ENCODE assay signal across 27 mouse cellular contexts in the genomic region with DNA sequence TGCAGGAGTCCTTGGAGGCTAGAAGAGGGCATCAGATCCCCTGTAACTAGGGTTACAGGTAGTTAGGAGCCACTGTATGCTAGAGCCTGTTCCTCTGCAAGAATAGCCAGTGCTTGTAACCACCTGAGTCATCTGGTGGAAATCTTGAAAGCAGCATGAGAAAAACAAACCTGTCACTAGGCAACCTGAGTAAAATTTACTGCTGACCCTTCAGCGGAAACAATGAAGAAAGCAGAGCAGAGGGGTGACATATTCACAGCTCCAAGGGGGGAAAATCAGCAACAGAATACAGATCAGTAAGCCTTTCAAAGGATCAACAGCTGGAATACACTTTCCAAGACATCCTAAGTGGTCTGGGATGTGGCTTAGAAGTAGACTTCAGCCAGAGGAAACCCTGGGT. TPM values are rescaled to one million over a fixed set of nuclear protein-coding genes. Genes with fewer than 3 reads are reported as not detected.
A peak's percentile ranks its signal among the peaks of the same experiment; 100 is the strongest.
DNase-seq lines count a peak whose midpoint lies in the region; ATAC-seq and TF ChIP-seq lines count a peak whose summit lies in the region.
"Had no signal": no experiment of that assay in that cellular context is flagged by ENCODE, and none has a peak within 500 bp of the region (broad histone marks: within the 10 kb centered on the region; RNA-seq: fewer than 3 reads in every experiment).

No protein-coding gene starts in this region.

- H3K36me3 ChIP-seq in forebrain, embryonic 13.5 days (ENCODE audit: poor library complexity, severe bottlenecking), result no peaks in the 10 kb centered on the region
- no peaks in the 10 kb centered on the region for H3K36me3 ChIP-seq in forebrain, embryonic 16.5 days (ENCODE audit: control insufficient read depth, insufficient read depth)
- no peaks in the 10 kb centered on the region for H3K36me3 ChIP-seq in liver, embryonic 15.5 days (replicated peaks)
- no peaks in the 10 kb centered on the region for H3K36me3 ChIP-seq in liver, embryonic 11.5 days (ENCODE audit: control insufficient read depth, insufficient read depth, low read length)
- no peaks in the 10 kb centered on the region for H3K36me3 ChIP-seq in ES-E14 (ENCODE audit: control insufficient read depth, insufficient read depth, low read length, poor library complexity, severe bottlenecking)
- H3K36me3 ChIP-seq: embryonic facial prominence, embryonic 12.5 days; embryonic facial prominence, embryonic 15.5 days; forebrain, embryonic 15.5 days; heart, embryonic 15.5 days had no signal

- H3K27ac ChIP-seq in forebrain, embryonic 13.5 days, result no peak overlapping the region
- no peak overlapping the region for H3K27ac ChIP-seq in forebrain, embryonic 16.5 days (ENCODE audit: low read length)
- 0 out of 2 replicates have a peak overlapping the region, but pooled peaks have one; percentile 7 for H3K27ac ChIP-seq in liver, embryonic 15.5 days (replicated peaks)
- H3K27ac ChIP-seq in liver, embryonic 11.5 days (ENCODE audit: low read depth, low read length), result no peak overlapping the region
- no peak overlapping the region for H3K27ac ChIP-seq in ES-E14 (ENCODE audit: insufficient read depth, low read depth, low read length, poor library complexity, severe bottlenecking)
- H3K27ac ChIP-seq: embryonic facial prominence, embryonic 12.5 days; embryonic facial prominence, embryonic 15.5 days; forebrain, embryonic 15.5 days; gastrocnemius, adult 2 months; heart, embryonic 15.5 days; hindbrain, embryonic 14.5 days; hindbrain, postnatal 0 days had no signal

- ATAC-seq in forebrain, embryonic 13.5 days, result no peak
- ATAC-seq in forebrain, embryonic 16.5 days, result no peak
- no peak for ATAC-seq in liver, embryonic 15.5 days (ENCODE audit: insufficient read depth)
- no peak for ATAC-seq in liver, embryonic 11.5 days (replicated peaks; ENCODE audit: low FRiP score)
- ATAC-seq in megakaryocyte-erythroid progenitor cell, adult 5-6 weeks (replicated peaks; ENCODE audit: low FRiP score, low TSS enrichment, poor library complexity, severe bottlenecking), result no peak
- ATAC-seq: forebrain, embryonic 15.5 days; hindbrain, postnatal 0 days; Patski had no signal

- no peaks in the 10 kb centered on the region for H3K27me3 ChIP-seq in forebrain, embryonic 13.5 days
- no peaks in the 10 kb centered on the region for H3K27me3 ChIP-seq in forebrain, embryonic 16.5 days (replicated peaks; ENCODE audit: control insufficient read depth, insufficient read depth, low read length)
- no peaks in the 10 kb centered on the region for H3K27me3 ChIP-seq in liver, embryonic 15.5 days
- H3K27me3 ChIP-seq in liver, embryonic 11.5 days (replicated peaks; ENCODE audit: control insufficient read depth, insufficient read depth, low read length), result no peaks in the 10 kb centered on the region
- H3K27me3 ChIP-seq: embryonic facial prominence, embryonic 12.5 days; embryonic facial prominence, embryonic 15.5 days; forebrain, embryonic 15.5 days; heart, embryonic 15.5 days; Patski had no signal

- H3K4me2 ChIP-seq in forebrain, embryonic 13.5 days, result no peak overlapping the region
- H3K4me2 ChIP-seq in forebrain, embryonic 16.5 days (ENCODE audit: low read length), result no peak overlapping the region
- no peak overlapping the region for H3K4me2 ChIP-seq in liver, embryonic 15.5 days
- H3K4me2 ChIP-seq in liver, embryonic 11.5 days, result no peak overlapping the region
- H3K4me2 ChIP-seq: embryonic facial prominence, embryonic 12.5 days; embryonic facial prominence, embryonic 15.5 days; forebrain, embryonic 15.5 days; heart, embryonic 11.5 days; heart, embryonic 15.5 days; hindbrain, embryonic 14.5 days had no signal

- no peak for DNase-seq in liver, embryonic 11.5 days (ENCODE audit: low spot score)
- no peak for DNase-seq in ES-E14 (ENCODE audit: low read depth, low spot score)
- peak; percentile 58 for DNase-seq in induced T-regulatory cell, adult 2 months (ENCODE audit: low read depth)
- DNase-seq in embryo, embryonic 9.5 days (ENCODE audit: extremely low spot score), result no peak
- DNase-seq: adrenal gland, adult 2 months; adrenal gland, postnatal 14 days; cerebellum, adult 11-12 months; cerebellum, adult 9-10 months; cerebellum, postnatal 14 days; gastrocnemius, adult 2 months; gastrocnemius, postnatal 14 days; heart, adult 11 months; heart, postnatal 10 days; heart, postnatal 4 days had no signal

- peaks cover 11% of the 10 kb centered on the region for H3K4me1 ChIP-seq in forebrain, embryonic 13.5 days
- H3K4me1 ChIP-seq in forebrain, embryonic 16.5 days (replicated peaks; ENCODE audit: control insufficient read depth, insufficient read depth, low read length), result peaks cover 11% of the 10 kb centered on the region
- peaks cover 41% of the 10 kb centered on the region for H3K4me1 ChIP-seq in liver, embryonic 15.5 days (replicated peaks)
- peaks cover 13% of the 10 kb centered on the region for H3K4me1 ChIP-seq in liver, embryonic 11.5 days (replicated peaks; ENCODE audit: control insufficient read depth, insufficient read depth, low read length)
- peaks cover 6 to 7% of the 10 kb centered on the region in 2 experiments; a peak in 3 of 4 replicates for H3K4me1 ChIP-seq in ES-E14 (ENCODE audit: control insufficient read depth in 2 of 2, insufficient read depth in 2 of 2, low read length in 2 of 2, poor library complexity in 1 of 2)

- 58% methylated on average over 1 of the region's 1 CpGs for WGBS in forebrain, embryonic 13.5 days
- 39% methylated on average over 1 of the region's 1 CpGs for WGBS in forebrain, embryonic 16.5 days
- WGBS in liver, embryonic 15.5 days (ENCODE audit: insufficient replicate concordance), result 76% methylated on average over 1 of the region's 1 CpGs
- 57% methylated on average over 1 of the region's 1 CpGs for WGBS in liver, embryonic 11.5 days

- no peaks in the 10 kb centered on the region for H3K9me3 ChIP-seq in forebrain, embryonic 13.5 days (replicated peaks)
- no peaks in the 10 kb centered on the region for H3K9me3 ChIP-seq in forebrain, embryonic 16.5 days (ENCODE audit: control insufficient read depth, low read length)
- H3K9me3 ChIP-seq in liver, embryonic 15.5 days (replicated peaks), result no peaks in the 10 kb centered on the region
- H3K9me3 ChIP-seq in liver, embryonic 11.5 days (ENCODE audit: control insufficient read depth, low read length), result no peaks in the 10 kb centered on the region
- H3K9me3 ChIP-seq in ES-E14 (ENCODE audit: control insufficient read depth, insufficient read depth, low read depth, low read length), result no peaks in the 10 kb centered on the region
- H3K9me3 ChIP-seq: embryonic facial prominence, embryonic 12.5 days; embryonic facial prominence, embryonic 15.5 days; forebrain, embryonic 15.5 days; heart, embryonic 15.5 days had no signal

- in situ Hi-C loops in ES-E14 (cut with MboI; ENCODE audit: low sequenced_read_pairs in 2 of 2, unreplicated experiment in 2 of 2), result no loop called here

- no peak overlapping the region for H3K4me3 ChIP-seq in forebrain, embryonic 13.5 days
- H3K4me3 ChIP-seq in forebrain, embryonic 16.5 days (replicated peaks; ENCODE audit: low read length), result no peak overlapping the region
- H3K4me3 ChIP-seq in liver, embryonic 15.5 days (replicated peaks), result no peak overlapping the region
- no peak overlapping the region for H3K4me3 ChIP-seq in liver, embryonic 11.5 days (ENCODE audit: low read depth, low read length)
- no peak overlapping the region for H3K4me3 ChIP-seq in ES-E14 (ENCODE audit: insufficient read depth in 1 of 2, low read depth in 1 of 2, low read length in 2 of 2, poor library complexity in 1 of 2, severe bottlenecking in 1 of 2)
- H3K4me3 ChIP-seq: embryonic facial prominence, embryonic 12.5 days; embryonic facial prominence, embryonic 15.5 days; forebrain, embryonic 15.5 days; gastrocnemius, adult 2 months; heart, embryonic 15.5 days had no signal

- H3K9ac ChIP-seq in forebrain, embryonic 13.5 days, result 0 out of 2 replicates have a peak overlapping the region, but pooled peaks have one; percentile 12
- H3K9ac ChIP-seq in forebrain, embryonic 16.5 days (replicated peaks; ENCODE audit: low read depth, low read length), result no peak overlapping the region
- no peak overlapping the region for H3K9ac ChIP-seq in liver, embryonic 15.5 days
- H3K9ac ChIP-seq in liver, embryonic 11.5 days (ENCODE audit: low read depth, low read length), result no peak overlapping the region
- no peak overlapping the region for H3K9ac ChIP-seq in ES-E14 (ENCODE audit: insufficient read depth, low read depth, low read length, poor library complexity, severe bottlenecking)
- H3K9ac ChIP-seq: embryonic facial prominence, embryonic 12.5 days; embryonic facial prominence, embryonic 15.5 days; forebrain, embryonic 15.5 days; heart, embryonic 15.5 days; hindbrain, embryonic 14.5 days had no signal

TF ChIP-seq in ES-E14, 5 proteins besides CTCF, POLR2A, EP300 and RAD21:
- TF ChIP-seq MAFK (IDR thresholded peaks at IDR 0.05; ENCODE audit: insufficient read depth, low read depth, low read length) (0 out of 2 replicates have a peak, but pooled peaks have one; percentile 27), ZC3H11A (IDR thresholded peaks at IDR 0.05; ENCODE audit: borderline replicate concordance, low read depth, low read length) (no peak), HCFC1 (IDR thresholded peaks at IDR 0.05; ENCODE audit: borderline replicate concordance, insufficient read depth, low read length) (no peak)
TF ChIP-seq in ES-E14: peak in this region for 1.

RNA-seq across cellular contexts. Expression of a gene that starts 16.4 kb away (rescaled TPM):
- polyA plus RNA-seq in forebrain, embryonic 13.5 days (2015; fragmentation: Nextera tagmentation; extraction: Ambion mirVana), result 5.1 and 6.1 TPM in 2 replicates
- 5.4 and 6.6 TPM in 2 replicates for polyA plus RNA-seq in forebrain, embryonic 16.5 days (2015; fragmentation: Nextera tagmentation; extraction: Ambion mirVana)
- polyA plus RNA-seq in liver, embryonic 15.5 days (2015; fragmentation: Nextera tagmentation; extraction: Ambion mirVana), result 9.5 and 10.2 TPM in 2 replicates
- 7.3 and 7.5 TPM in 2 replicates for polyA plus RNA-seq in liver, embryonic 11.5 days (2014; fragmentation: Nextera tagmentation; extraction: Ambion mirVana)
- total RNA-seq in ES-E14 (2012; rRNA removed), result 4.9 TPM in 2 replicates
- 4.9 and 8.3 TPM in 2 replicates for total RNA-seq in megakaryocyte-erythroid progenitor cell, adult 5-6 weeks (2014; fragmentation: Nextera tagmentation)
- 0.30 and 6.7 TPM in 2 replicates for total RNA-seq in megakaryocyte-erythroid progenitor cell, adult 5-6 weeks (2017)

RNA-seq across cellular contexts. Expression of a gene that starts 53.4 kb away (rescaled TPM):
- 0.28 and 0.64 TPM in 2 replicates for polyA plus RNA-seq in forebrain, embryonic 13.5 days (2015; fragmentation: Nextera tagmentation; extraction: Ambion mirVana)
- polyA plus RNA-seq in forebrain, embryonic 16.5 days (2015; fragmentation: Nextera tagmentation; extraction: Ambion mirVana), result 0.18 and 0.20 TPM in 2 replicates
- 0.15 and 0.17 TPM in 2 replicates for polyA plus RNA-seq in liver, embryonic 15.5 days (2015; fragmentation: Nextera tagmentation; extraction: Ambion mirVana)
- 0.07 and 0.12 TPM in 2 replicates for polyA plus RNA-seq in liver, embryonic 11.5 days (2014; fragmentation: Nextera tagmentation; extraction: Ambion mirVana)
- total RNA-seq in ES-E14 (2012; rRNA removed), result 0.09 and 0.11 TPM in 2 replicates
- not detected in 2 replicates for total RNA-seq in megakaryocyte-erythroid progenitor cell, adult 5-6 weeks (2014; fragmentation: Nextera tagmentation)
- total RNA-seq in megakaryocyte-erythroid progenitor cell, adult 5-6 weeks (2017), result not detected in 2 replicates
- polyA plus RNA-seq: G1E, Patski had no signal
